Mouse (Mus musculus): ENCODE data around the gene Tpo. TPM values are rescaled to one million over a fixed set of nuclear protein-coding genes. Genes with fewer than 3 reads are reported as not detected.

Gene Tpo
- polyA plus RNA-seq, 1 experiment, result 0.32 TPM

- no peak for DNase-seq (ENCODE audit: low spot score)
Observed at GRCm38 (mm10) chr12:30076316-30076715, 56.1 kb downstream of the Tpo start.

- no peak for DNase-seq (ENCODE audit: low spot score)
Observed at GRCm38 (mm10) chr12:30069321-30069720, 63.1 kb downstream of the Tpo start.

GRCm38 (mm10) chr12:30067806-30068205 is 64.6 kb downstream of the Tpo start:
- DNase-seq (ENCODE audit: low spot score), result no peak

GRCm38 (mm10) chr12:30062118-30062505 is 70.3 kb downstream of the Tpo start:
- DNase-seq (ENCODE audit: low spot score), result no peak

- no peak for DNase-seq (ENCODE audit: low spot score)
Observed at GRCm38 (mm10) chr12:30061503-30062117, 70.8 kb downstream of the Tpo start.

GRCm38 (mm10) chr12:30058044-30058443 is 74.4 kb downstream of the Tpo start:
- DNase-seq (ENCODE audit: low spot score), result no peak

GRCm38 (mm10) chr12:30054761-30055540 is 77.5 kb downstream of the Tpo start:
- no peak for DNase-seq (ENCODE audit: low spot score)

- no peak for DNase-seq (ENCODE audit: low spot score)
Observed at GRCm38 (mm10) chr12:30050235-30050634, 82.2 kb downstream of the Tpo start.

- no peak for DNase-seq (ENCODE audit: low spot score)
Observed at GRCm38 (mm10) chr12:30049818-30050217, 82.6 kb downstream of the Tpo start.

GRCm38 (mm10) chr12:30048848-30049247 is 83.6 kb downstream of the Tpo start:
- no peak for DNase-seq (ENCODE audit: low spot score)

- no peak for DNase-seq (ENCODE audit: low spot score)
Observed at GRCm38 (mm10) chr12:30040150-30040549, 92.3 kb downstream of the Tpo start.

GRCm38 (mm10) chr12:30039565-30039964 is 92.9 kb downstream of the Tpo start:
- no peak for DNase-seq (ENCODE audit: low spot score)

- no peak for DNase-seq (ENCODE audit: low spot score)
Observed at GRCm38 (mm10) chr12:30036569-30037055, 95.8 kb downstream of the Tpo start.

- DNase-seq (ENCODE audit: low spot score), result no peak
Observed at GRCm38 (mm10) chr12:30035841-30036568, 96.4 kb downstream of the Tpo start.

GRCm38 (mm10) chr12:30035406-30035805 is 97.0 kb downstream of the Tpo start:
- no peak for DNase-seq (ENCODE audit: low spot score)

- no peak for DNase-seq (ENCODE audit: low spot score)
Observed at GRCm38 (mm10) chr12:30034681-30035080, 97.7 kb downstream of the Tpo start.

- peak; percentile 1 for DNase-seq (ENCODE audit: low spot score)
Observed at GRCm38 (mm10) chr12:30030571-30030970, 101.9 kb downstream of the Tpo start.

GRCm38 (mm10) chr12:30029111-30029510 is 103.3 kb downstream of the Tpo start:
- peak; percentile 8 for DNase-seq (ENCODE audit: low spot score)

- DNase-seq (ENCODE audit: low spot score), result peak; percentile 10
Observed at GRCm38 (mm10) chr12:30027721-30028340, 104.6 kb downstream of the Tpo start.

- DNase-seq (ENCODE audit: low spot score), result no peak
Observed at GRCm38 (mm10) chr12:30024264-30024825, 108.1 kb downstream of the Tpo start.

GRCm38 (mm10) chr12:30023491-30023890 is 108.9 kb downstream of the Tpo start:
- no peak for DNase-seq (ENCODE audit: low spot score)

GRCm38 (mm10) chr12:30020447-30020846 is 112.0 kb downstream of the Tpo start:
- DNase-seq (ENCODE audit: low spot score), result no peak
